Mouse (Mus musculus) left cerebral cortex, adult 2 months (tissue): ENCODE data around the gene Cul3. TPM values are rescaled to one million over a fixed set of nuclear protein-coding genes. Genes with fewer than 3 reads are reported as not detected.

Experiments used
- DNase-seq, 2 experiments: peaks; one replicate each; pipeline ENCODE4 v3.0.0; 2021 to 2022; ENCODE audit warnings: low spot score in 2 of 2, mixed read lengths in 1 of 2; ENCODE audit errors: extremely low spot score in 1 of 2
- H3K27ac ChIP-seq: fragments of 200-600 bp; 2 replicates; pipeline ENCODE4 v1.8.1; 2022
- H3K4me3 ChIP-seq: fragments of 200-600 bp; 2 replicates; pipeline ENCODE4 v1.8.1; 2022
- CTCF ChIP-seq: fragments of 200-600 bp; IDR thresholded peaks from 2 replicates; pipeline ENCODE4 v1.8.1; 2022; ENCODE audit warnings: antibody characterized with exemption, mild to moderate bottlenecking, moderate library complexity
- intact Hi-C: fragments of 180-260 bp; cut with DNase I; formaldehyde crosslinking; loops from one replicate; pipeline ENCODE4 v1.15.1; 2025
- total RNA-seq, 2 experiments: library from RNA; stranded (reverse); gene quantifications; 2 replicates each; pipeline ENCODE4 v1.2.3; 2021

Cul3 gene
- total RNA-seq, 2 experiments from 2014 or later = 127 to 137 TPM

DNA sequence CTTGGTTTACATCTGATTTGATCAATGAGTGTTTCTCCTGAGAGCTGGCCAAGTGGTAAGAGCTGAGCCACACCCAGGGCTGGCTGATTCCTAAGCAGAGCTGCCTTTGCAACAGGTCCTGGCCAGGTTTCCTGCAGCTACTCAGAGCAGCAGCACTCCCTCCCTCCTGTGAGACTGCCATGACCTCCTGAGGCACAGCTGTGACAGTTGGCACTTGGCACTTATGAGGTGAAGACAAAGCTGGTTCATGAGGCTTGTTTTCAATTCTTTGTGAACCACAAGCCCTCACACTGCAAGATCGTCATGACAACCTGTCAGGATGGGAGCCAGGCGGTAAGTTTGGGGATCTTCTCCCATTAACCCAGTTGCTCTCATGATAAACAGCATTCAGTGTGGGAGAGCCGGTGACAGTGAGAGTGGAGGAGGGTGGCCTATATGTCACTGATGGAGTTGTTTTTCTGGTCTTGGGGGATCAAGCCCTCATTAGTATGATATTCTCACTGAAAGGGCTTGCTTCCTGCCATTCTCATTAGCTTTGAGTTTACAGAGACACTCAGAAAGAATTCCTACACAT lies 115.4 kb downstream of the Cul3 start:
- no peak for DNase-seq
- no peak for TF ChIP-seq CTCF
- no peak overlapping the region for H3K4me3 ChIP-seq
- H3K27ac ChIP-seq = no peak overlapping the region
- intact Hi-C loops = no loop called here

DNA sequence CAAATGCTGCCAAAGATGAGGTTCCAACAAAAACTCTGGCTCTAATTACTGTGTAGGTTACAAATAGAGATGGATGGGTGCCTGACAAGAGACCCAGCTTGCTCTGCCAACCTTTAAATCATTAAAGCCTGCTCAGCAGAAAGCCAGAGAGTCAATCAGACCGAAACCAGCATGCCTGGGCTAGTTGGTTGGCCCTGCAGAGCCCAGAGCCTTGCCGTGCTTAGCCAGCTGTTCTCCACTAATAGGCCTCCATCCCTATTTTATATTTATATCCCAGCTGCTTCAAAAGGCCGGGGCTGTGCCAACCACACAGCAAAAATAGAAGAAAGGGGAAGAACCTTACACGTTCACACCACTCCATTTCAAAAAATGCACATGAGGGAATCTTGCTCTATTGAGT lies 119.1 kb downstream of the Cul3 start:
- no peak overlapping the region for H3K27ac ChIP-seq
- intact Hi-C loops = no loop called here
- no peak overlapping the region for H3K4me3 ChIP-seq
- TF ChIP-seq CTCF = no peak
- DNase-seq = no peak

DNA sequence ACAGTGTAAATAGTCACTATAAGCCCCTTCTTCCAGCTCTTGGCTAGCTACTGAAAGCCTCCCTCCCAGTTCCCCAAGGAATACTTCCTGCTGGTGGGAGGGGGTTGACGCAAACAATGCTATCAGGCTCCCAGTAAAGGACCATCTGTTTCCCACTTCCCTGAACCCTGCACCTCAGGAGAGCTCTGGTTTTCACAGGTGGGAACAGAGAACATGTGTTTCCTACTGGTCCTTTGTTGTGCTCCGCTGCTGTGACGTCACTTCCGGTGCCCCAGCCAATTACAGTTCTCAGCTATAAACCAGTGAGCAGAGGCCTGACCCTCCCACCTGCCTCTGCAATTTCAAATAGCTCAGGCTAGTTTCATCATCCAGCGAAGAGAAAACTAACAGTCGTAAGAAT lies 122.0 kb downstream of the Cul3 start, which contains the start of gene Fam124b:
Gene Fam124b, minus strand, starts transcription at position 206 of the 400 bp plus-strand sequence.
- no peak for TF ChIP-seq CTCF
- intact Hi-C loops = no loop called here

More for the DNA sequence above, 122.0 kb downstream of the Cul3 start, which contains the start of gene Fam124b:
- Histone ChIP-seq H3K27ac (no peak within 1 kb of the TSS), H3K4me3 (no peak within 1 kb of the TSS)
- no peak for DNase-seq

Other genes with a start within 250 kb of the Cul3 start
- under 1 TPM; 0.32 to 0.63 TPM for gene Fam124b, start 122.0 kb downstream of the Cul3 start, total RNA-seq
- gene Gm45261, start 121.0 kb upstream of the Cul3 start, total RNA-seq = not detected